Mouse (Mus musculus): Measurements from ENCODE around the gene Tmem120b. TPM values are rescaled to one million over a fixed set of nuclear protein-coding genes. Genes with fewer than 3 reads are reported as not detected.
A peak's percentile ranks its signal among the peaks of the same experiment; 100 is the strongest.

The Tmem120b gene
- polyA plus RNA-seq, 1 experiment from 2014 or later, result 11.9 TPM

DNA sequence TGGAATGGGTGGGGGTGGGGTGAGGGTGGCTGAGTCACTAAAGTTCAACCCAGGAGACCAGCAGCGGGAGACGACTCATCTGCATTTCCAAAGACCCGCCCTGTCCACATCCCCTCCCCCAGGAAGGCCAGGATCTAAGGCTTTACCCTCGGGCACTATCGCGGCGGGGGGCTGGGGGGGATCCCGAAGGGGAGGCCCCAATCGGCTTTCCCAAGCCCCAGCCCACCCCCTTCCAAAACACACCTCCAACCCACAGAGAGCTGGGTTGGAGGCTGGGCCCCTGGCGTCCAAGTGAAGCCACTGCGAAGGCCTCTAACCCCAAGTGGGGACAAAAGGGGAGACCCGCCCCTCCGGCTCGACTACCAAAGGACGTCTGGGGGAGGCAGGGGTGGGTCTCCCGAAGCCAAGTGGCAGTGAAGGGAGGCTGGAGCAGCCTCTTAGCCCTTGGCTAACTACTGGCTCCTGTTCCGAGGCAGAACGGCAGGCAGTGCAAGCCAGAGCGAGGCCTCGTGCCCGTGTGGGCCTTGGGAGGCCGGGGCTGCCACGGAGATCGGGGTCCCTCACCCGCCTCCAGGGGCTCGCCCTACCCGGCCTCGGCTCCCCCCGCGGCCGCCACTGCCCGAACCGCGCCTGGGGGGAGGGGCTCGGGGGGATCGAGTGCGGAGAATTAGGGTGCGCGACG, 70.2 kb downstream of the Tmem120b start:
- TF ChIP-seq EP300 (IDR thresholded peaks at IDR 0.05) (no peak), CTCF (IDR thresholded peaks at IDR 0.05) (peak; percentile 48)
- DNase-seq (ENCODE audit: low spot score), result peak; percentile 93
- under 1% methylated on average over 26 of the region's 40 CpGs for WGBS
- peak; percentile 46 for ATAC-seq
- H3K4me3 ChIP-seq (ENCODE audit: low read depth, low read length), result peak overlapping the region; percentile 91
- peak overlapping the region; percentile 100 for H3K27ac ChIP-seq (ENCODE audit: low read length)
- peak overlapping the region; percentile 99 for H3K9ac ChIP-seq (replicated peaks; ENCODE audit: low read depth)
- H3K27me3 ChIP-seq (replicated peaks; ENCODE audit: insufficient read depth, low read length), result no peaks in the 10 kb centered on the region
- no peaks in the 10 kb centered on the region for H3K36me3 ChIP-seq (ENCODE audit: insufficient read depth, low read length)
- peak overlapping the region; percentile 99 for H3K4me2 ChIP-seq (replicated peaks; ENCODE audit: low read depth, low read length)
- H3K9me3 ChIP-seq (ENCODE audit: low read length), result no peaks in the 10 kb centered on the region
- H3K4me1 ChIP-seq (ENCODE audit: insufficient read depth, low read depth, low read length), result peaks cover 39% of the 10 kb centered on the region

GRCm38 (mm10) chr5:123138953-123139721, 70.9 kb downstream of the Tmem120b start:
- no peaks in the 10 kb centered on the region for H3K36me3 ChIP-seq (ENCODE audit: insufficient read depth, low read length)
- TF ChIP-seq EP300 (IDR thresholded peaks at IDR 0.05) (peak; percentile 33; the same call in 1 of the 2 replicates), CTCF (IDR thresholded peaks at IDR 0.05) (no peak)
- ATAC-seq (peak; percentile 4; the same call in 1 of the 2 replicates), DNase-seq (ENCODE audit: low spot score) (peak; percentile 93)
- H3K27ac ChIP-seq (ENCODE audit: low read length), result peak overlapping the region; percentile 100
- peak overlapping the region; percentile 99 for H3K4me2 ChIP-seq (replicated peaks; ENCODE audit: low read depth, low read length)
- WGBS, result 1% methylated on average over 39 of the region's 39 CpGs
- H3K9ac ChIP-seq (replicated peaks; ENCODE audit: low read depth), result peak overlapping the region; percentile 99
- H3K9me3 ChIP-seq (ENCODE audit: low read length), result no peaks in the 10 kb centered on the region
- no peaks in the 10 kb centered on the region for H3K27me3 ChIP-seq (replicated peaks; ENCODE audit: insufficient read depth, low read length)
- peak overlapping the region; percentile 91 for H3K4me3 ChIP-seq (ENCODE audit: low read depth, low read length)
- H3K4me1 ChIP-seq (ENCODE audit: insufficient read depth, low read depth, low read length), result peaks cover 39% of the 10 kb centered on the region

GRCm38 (mm10) chr5:123139722-123140627, 71.8 kb downstream of the Tmem120b start:
- H3K9ac ChIP-seq (replicated peaks; ENCODE audit: low read depth), result peak overlapping the region; percentile 99
- H3K27me3 ChIP-seq (replicated peaks; ENCODE audit: insufficient read depth, low read length), result no peaks in the 10 kb centered on the region
- ATAC-seq (no peak), DNase-seq (ENCODE audit: low spot score) (peak; percentile 38)
- peak overlapping the region; percentile 99 for H3K4me2 ChIP-seq (replicated peaks; ENCODE audit: low read depth, low read length)
- 1% methylated on average over 28 of the region's 28 CpGs for WGBS
- no peaks in the 10 kb centered on the region for H3K36me3 ChIP-seq (ENCODE audit: insufficient read depth, low read length)
- TF ChIP-seq EP300 (IDR thresholded peaks at IDR 0.05), result no peak
- TF ChIP-seq CTCF (IDR thresholded peaks at IDR 0.05), result no peak
- peaks cover 36% of the 10 kb centered on the region for H3K4me1 ChIP-seq (ENCODE audit: insufficient read depth, low read depth, low read length)
- no peaks in the 10 kb centered on the region for H3K9me3 ChIP-seq (ENCODE audit: low read length)
- peak overlapping the region; percentile 91 for H3K4me3 ChIP-seq (ENCODE audit: low read depth, low read length)
- peak overlapping the region; percentile 100 for H3K27ac ChIP-seq (ENCODE audit: low read length)

GRCm38 (mm10) chr5:123140694-123141554, 72.7 kb downstream of the Tmem120b start:
- Histone ChIP-seq H3K27me3 (replicated peaks; ENCODE audit: insufficient read depth, low read length) (no peaks in the 10 kb centered on the region), H3K9me3 (ENCODE audit: low read length) (no peaks in the 10 kb centered on the region), H3K27ac (ENCODE audit: low read length) (peak overlapping the region; percentile 100), H3K4me3 (ENCODE audit: low read depth, low read length) (peak overlapping the region; percentile 91), H3K36me3 (ENCODE audit: insufficient read depth, low read length) (no peaks in the 10 kb centered on the region), H3K4me1 (ENCODE audit: insufficient read depth, low read depth, low read length) (peaks cover 29% of the 10 kb centered on the region), H3K4me2 (replicated peaks; ENCODE audit: low read depth, low read length) (peak overlapping the region; percentile 99), H3K9ac (replicated peaks; ENCODE audit: low read depth) (peak overlapping the region; percentile 96)
- peak; percentile 19; the same call in 1 of the 2 replicates for TF ChIP-seq CTCF (IDR thresholded peaks at IDR 0.05)
- TF ChIP-seq EP300 (IDR thresholded peaks at IDR 0.05), result peak; percentile 71
- peak; percentile 44 for ATAC-seq
- WGBS, result under 1% methylated on average over 31 of the region's 31 CpGs
- peak; percentile 96 for DNase-seq (ENCODE audit: low spot score)

- Histone ChIP-seq H3K9me3 (ENCODE audit: low read length) (no peaks in the 10 kb centered on the region), H3K36me3 (ENCODE audit: insufficient read depth, low read length) (peaks cover 4% of the 10 kb centered on the region; the same call in 1 of the 2 replicates), H3K27me3 (replicated peaks; ENCODE audit: insufficient read depth, low read length) (no peaks in the 10 kb centered on the region), H3K4me3 (ENCODE audit: low read depth, low read length) (peak overlapping the region; percentile 91), H3K27ac (ENCODE audit: low read length) (peak overlapping the region; percentile 100), H3K9ac (replicated peaks; ENCODE audit: low read depth) (peak overlapping the region; percentile 96), H3K4me2 (replicated peaks; ENCODE audit: low read depth, low read length) (peak overlapping the region; percentile 99), H3K4me1 (ENCODE audit: insufficient read depth, low read depth, low read length) (peaks cover 24% of the 10 kb centered on the region; the same call in 1 of the 2 replicates)
- TF ChIP-seq CTCF (IDR thresholded peaks at IDR 0.05), result no peak
- no peak for TF ChIP-seq EP300 (IDR thresholded peaks at IDR 0.05)
- ATAC-seq (no peak), DNase-seq (ENCODE audit: low spot score) (peak; percentile 67)
- WGBS, result under 1% methylated on average over 29 of the region's 38 CpGs
Observed at GRCm38 (mm10) chr5:123141555-123142160, 73.4 kb downstream of the Tmem120b start.

All from lung, postnatal 0 days (tissue).